Mouse (Mus musculus) heart, embryonic 11.5 days (tissue): ENCODE measurements around the gene Ppil6. TPM values are rescaled to one million over a fixed set of nuclear protein-coding genes. Genes with fewer than 3 reads are reported as not detected.
"Not testable (repeated sequence)": the region's sequence is repeated elsewhere in the genome, so short reads cannot be mapped to it uniquely, and the experiment has no call there.

ENCODE experiments used
- ATAC-seq: fragments of 200-750 bp; cut with Nextera tagmentation; replicated peaks from 2 replicates; pipeline ENCODE4 v1.8.0; 2017; ENCODE audit warnings: moderate library complexity; ENCODE audit not compliant: insufficient number of reproducible peaks, low FRiP score, low TSS enrichment
- H3K27ac ChIP-seq: fragments of 300-500 bp; sonication (generic); 2 replicates; pipeline ENCODE4 v1.5.1; 2014; ENCODE audit warnings: mild to moderate bottlenecking, low read depth, low read length
- H3K27me3 ChIP-seq: fragments of 300-500 bp; sonication (generic); 2 replicates; pipeline ENCODE4 v1.6.1; 2014; ENCODE audit warnings: mild to moderate bottlenecking, low read length, mixed read lengths; ENCODE audit not compliant: control insufficient read depth, insufficient read depth
- H3K36me3 ChIP-seq: fragments of 300-500 bp; sonication (generic); 2 replicates; pipeline ENCODE4 v1.6.1; 2014; ENCODE audit warnings: mild to moderate bottlenecking, low read length, moderate library complexity, mixed read lengths; ENCODE audit not compliant: control insufficient read depth, insufficient read depth
- H3K4me1 ChIP-seq: fragments of 300-500 bp; sonication (generic); 2 replicates; pipeline ENCODE4 v1.6.1; 2014; ENCODE audit warnings: low read length; ENCODE audit not compliant: control insufficient read depth, insufficient read depth
- H3K4me2 ChIP-seq: fragments of 300-500 bp; sonication (generic); 2 replicates; pipeline ENCODE4 v1.6.1; 2014; ENCODE audit warnings: mild to moderate bottlenecking, moderate library complexity
- H3K4me3 ChIP-seq: fragments of 300-500 bp; sonication (generic); 2 replicates; pipeline ENCODE4 v1.5.1; 2014; ENCODE audit warnings: low read depth, low read length
- H3K9ac ChIP-seq: fragments of 300-500 bp; sonication (generic); 2 replicates; pipeline ENCODE4 v1.6.1; 2014; ENCODE audit warnings: mild to moderate bottlenecking, low read depth, low read length, moderate library complexity
- H3K9me3 ChIP-seq: fragments of 300-500 bp; sonication (generic); replicated peaks from 2 replicates; pipeline ENCODE4 v1.6.1; 2016; ENCODE audit warnings: low read length; ENCODE audit not compliant: control insufficient read depth
- WGBS: fragments of 180-500 bp; shearing (Covaris S2); extraction: QIAGEN DNeasy Blood & Tissue Kit; methylation state at CpG from one replicate; pipeline ENCODE4 v1.1.7; 2014; ENCODE audit not compliant: insufficient replicate concordance; 5-methylcytosine and 5-hydroxymethylcytosine counted together
- polyA plus RNA-seq: library from polyadenylated mRNA; unstranded; fragments of >200 nt; fragmentation: Nextera tagmentation; extraction: Ambion mirVana; gene quantifications from 2 replicates; pipeline ENCODE4 v1.2.1, GENCODE M21; 2014

Gene Ppil6
- polyA plus RNA-seq, 1 experiment from 2014 or later = 1.4 TPM

DNA sequence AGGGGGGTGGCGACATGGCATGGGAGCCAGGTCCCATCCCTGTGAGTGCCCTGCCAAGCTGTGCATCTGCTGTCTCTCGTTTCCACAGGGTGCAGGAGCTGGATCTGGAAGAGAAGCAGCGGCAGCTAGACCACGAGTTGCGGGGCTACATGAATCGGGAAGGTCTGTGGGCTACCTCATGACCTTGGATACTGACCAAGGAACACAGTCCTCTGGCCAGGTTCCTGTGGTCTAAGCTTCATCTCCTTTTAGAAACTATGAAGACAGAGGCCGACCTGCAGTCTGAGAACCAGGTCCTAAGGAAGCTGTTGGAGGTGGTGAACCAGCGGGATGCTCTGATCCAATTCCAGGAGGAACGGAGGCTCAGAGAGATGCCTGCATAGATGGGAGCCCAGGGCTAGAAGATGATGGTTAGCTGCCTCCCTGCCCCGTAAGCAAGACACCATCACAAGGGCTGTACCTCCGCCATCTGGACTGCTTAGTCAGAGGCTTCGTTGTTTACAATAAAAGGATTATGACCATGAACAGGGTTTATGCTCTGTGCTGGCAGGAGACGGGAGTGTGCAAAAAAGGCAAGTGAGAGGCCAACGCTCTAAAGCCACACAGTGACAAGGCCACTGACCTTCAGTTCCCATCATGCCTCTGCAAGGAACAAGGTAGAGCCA, 3.6 kb upstream of the Ppil6 start:
- H3K36me3 ChIP-seq = peaks cover 39% of the 10 kb centered on the region
- H3K27me3 ChIP-seq = no peaks in the 10 kb centered on the region
- WGBS = 88% methylated on average over 14 of the region's 14 CpGs
- no peak overlapping the region for H3K9ac ChIP-seq
- H3K4me1 ChIP-seq = peaks cover 10% of the 10 kb centered on the region
- H3K4me2 ChIP-seq = no peak overlapping the region
- ATAC-seq = no peak
- H3K9me3 ChIP-seq = no peaks in the 10 kb centered on the region
- H3K4me3 ChIP-seq = no peak overlapping the region
- H3K27ac ChIP-seq = no peak overlapping the region

DNA sequence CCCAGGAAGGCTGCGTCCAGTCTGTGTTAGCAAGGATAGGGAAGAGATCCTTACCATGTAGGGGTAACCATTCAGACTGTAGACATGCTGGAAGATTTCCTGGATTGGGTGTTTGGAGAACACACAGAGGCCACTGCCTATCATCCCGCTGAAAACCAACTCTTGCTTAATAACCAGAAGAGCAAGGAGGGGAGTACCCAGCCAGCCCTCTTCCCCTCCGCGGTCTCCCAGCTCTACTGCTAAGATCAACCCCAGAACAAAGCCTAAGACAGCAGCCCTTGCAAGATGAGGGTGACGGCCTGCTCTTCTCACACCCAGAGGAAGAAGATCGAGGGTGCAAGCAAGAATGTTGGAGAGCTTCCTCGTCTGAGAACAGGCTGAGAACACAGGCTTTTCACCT, 1.4 kb upstream of the Ppil6 start:
- ATAC-seq = no peak
- H3K9me3 ChIP-seq = no peaks in the 10 kb centered on the region
- H3K27me3 ChIP-seq = no peaks in the 10 kb centered on the region
- peaks cover 9% of the 10 kb centered on the region for H3K4me1 ChIP-seq
- H3K36me3 ChIP-seq = peaks cover 30% of the 10 kb centered on the region
- peak overlapping the region; percentile 56 for H3K4me3 ChIP-seq
- 49% methylated on average over 7 of the region's 7 CpGs for WGBS
- peak overlapping the region; percentile 81 for H3K4me2 ChIP-seq
- no peak overlapping the region for H3K27ac ChIP-seq
- peak overlapping the region; percentile 75; the same call in 1 of the 2 replicates for H3K9ac ChIP-seq

DNA sequence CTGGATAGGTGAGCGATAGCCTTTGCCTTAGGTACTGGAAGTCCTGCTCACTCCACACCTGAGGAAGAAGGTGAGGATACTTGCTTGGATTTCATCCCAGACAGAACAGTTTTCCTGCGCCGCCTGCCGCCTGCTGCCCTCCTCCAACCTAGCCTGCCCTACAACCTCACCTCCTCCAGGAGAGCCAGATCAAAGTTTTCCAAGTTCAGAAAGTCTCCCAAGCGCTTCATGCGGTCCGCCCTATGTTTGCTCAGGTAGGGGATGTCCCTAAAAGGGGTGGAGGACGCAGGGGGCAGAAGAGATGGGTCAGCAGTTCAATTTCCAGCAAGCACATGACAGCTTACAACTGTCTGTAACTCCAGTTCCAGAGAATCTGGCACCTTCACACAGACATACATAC, 945 bp upstream of the Ppil6 start:
- peak overlapping the region; percentile 56 for H3K4me3 ChIP-seq
- H3K9me3 ChIP-seq = no peaks in the 10 kb centered on the region
- 30% methylated on average over 8 of the region's 8 CpGs for WGBS
- H3K4me1 ChIP-seq = peaks cover 9% of the 10 kb centered on the region
- 0 out of 2 replicates have a peak overlapping the region, but pooled peaks have one; percentile 65 for H3K27ac ChIP-seq
- peak overlapping the region; percentile 81 for H3K4me2 ChIP-seq
- no peak for ATAC-seq
- H3K36me3 ChIP-seq = peaks cover 26% of the 10 kb centered on the region
- no peaks in the 10 kb centered on the region for H3K27me3 ChIP-seq
- H3K9ac ChIP-seq = peak overlapping the region; percentile 75

DNA sequence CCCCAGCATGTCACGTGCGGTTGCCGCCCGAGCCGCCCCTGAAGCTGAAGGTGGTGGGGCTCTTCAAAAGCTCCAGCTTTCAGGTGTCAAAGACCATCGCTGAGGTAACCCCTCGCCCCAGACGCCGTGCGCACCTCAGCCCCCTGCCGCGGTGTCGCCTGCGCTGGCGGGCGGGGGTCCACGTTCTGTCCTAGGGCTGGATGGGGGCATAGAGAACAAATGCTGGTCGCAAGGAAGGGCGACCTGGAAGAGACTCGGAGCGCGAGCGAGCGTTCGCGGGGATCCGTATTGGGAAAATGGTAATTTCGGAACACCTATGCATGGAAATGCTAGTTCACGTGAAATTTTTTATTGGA, 257 bp downstream of the Ppil6 start:
- under 1% methylated on average over 29 of the region's 29 CpGs for WGBS
- no peaks in the 10 kb centered on the region for H3K27me3 ChIP-seq
- H3K9me3 ChIP-seq = no peaks in the 10 kb centered on the region
- no peak overlapping the region for H3K27ac ChIP-seq
- ATAC-seq = no peak; the same call in 1 of the 2 replicates
- peak overlapping the region; percentile 75 for H3K9ac ChIP-seq
- H3K4me1 ChIP-seq = peaks cover 9% of the 10 kb centered on the region
- peaks cover 17% of the 10 kb centered on the region for H3K36me3 ChIP-seq
- peak overlapping the region; percentile 81 for H3K4me2 ChIP-seq
- peak overlapping the region; percentile 56 for H3K4me3 ChIP-seq

DNA sequence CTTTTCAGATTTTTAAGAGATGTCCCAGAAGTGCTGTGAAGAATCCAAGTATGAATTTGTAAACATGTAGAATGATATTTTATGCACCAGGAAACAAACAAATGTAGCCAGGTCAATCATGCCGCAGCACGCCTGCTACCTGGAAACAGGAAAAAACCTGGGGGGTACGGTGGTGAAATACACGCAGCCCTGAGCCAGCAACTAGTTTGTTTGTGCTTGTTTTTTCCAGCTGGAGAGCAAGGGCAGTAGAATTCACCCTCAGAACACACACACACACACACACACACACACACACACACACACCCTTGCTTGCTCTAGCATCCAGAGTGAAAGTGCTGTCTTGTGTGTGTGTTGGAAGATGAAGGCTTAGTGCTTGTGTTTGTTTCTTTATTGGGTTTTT, 872 bp downstream of the Ppil6 start:
- no peak overlapping the region for H3K9ac ChIP-seq
- H3K4me1 ChIP-seq = peaks cover 9% of the 10 kb centered on the region
- no peak overlapping the region for H3K4me3 ChIP-seq
- H3K27me3 ChIP-seq = no peaks in the 10 kb centered on the region
- ATAC-seq = no peak
- 45% methylated on average over 4 of the region's 4 CpGs for WGBS
- no peaks in the 10 kb centered on the region for H3K9me3 ChIP-seq
- H3K27ac ChIP-seq = no peak overlapping the region
- H3K36me3 ChIP-seq = peaks cover 11% of the 10 kb centered on the region
- no peak overlapping the region; the same call in 1 of the 2 replicates for H3K4me2 ChIP-seq

DNA sequence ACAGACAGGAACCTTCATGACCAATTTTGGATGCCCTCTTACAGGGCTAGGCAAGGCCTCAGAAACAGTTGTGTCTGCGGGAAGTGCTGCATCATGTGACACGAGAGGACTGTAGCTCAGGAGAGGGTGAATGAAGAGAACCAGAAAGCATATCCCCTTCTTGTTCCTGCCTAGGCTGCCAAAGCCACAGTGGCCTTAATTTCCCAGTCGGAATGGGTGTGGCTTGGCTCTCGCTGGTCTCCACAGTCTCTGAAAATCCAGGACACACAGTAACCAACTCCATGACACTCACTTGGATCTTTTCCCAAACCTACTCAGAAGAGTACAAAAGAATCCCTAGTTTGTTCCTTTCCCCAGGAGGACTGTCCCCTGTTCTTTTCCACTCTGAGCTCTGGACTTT, 10.7 kb downstream of the Ppil6 start:
- 66% methylated on average over 4 of the region's 4 CpGs for WGBS
- no peak for ATAC-seq
- no peak overlapping the region for H3K4me3 ChIP-seq

DNA sequence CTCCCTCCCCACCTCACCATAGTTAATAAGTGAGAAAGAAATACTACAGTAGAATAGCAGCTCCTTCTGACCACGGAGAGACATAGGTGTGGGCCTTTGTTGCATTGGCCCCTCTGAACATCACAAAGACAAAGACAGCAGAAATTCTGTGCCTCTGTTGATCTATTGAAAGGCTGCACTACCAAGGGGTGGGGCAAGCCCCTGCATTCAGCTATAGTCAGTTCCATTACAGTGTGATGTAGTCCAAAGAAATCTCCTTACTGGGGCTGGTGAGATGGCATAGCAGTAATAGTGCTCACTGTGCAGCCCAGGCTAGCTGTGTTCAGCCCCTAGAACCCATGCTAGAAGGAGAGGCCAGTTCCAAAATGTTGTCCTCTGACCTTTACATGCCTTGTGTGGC, 14.8 kb downstream of the Ppil6 start:
- Histone ChIP-seq H3K4me2 (no peak overlapping the region), H3K4me3 (no peak overlapping the region), H3K27ac (no peak overlapping the region), H3K9me3 (no peaks in the 10 kb centered on the region), H3K27me3 (peaks cover 3% of the 10 kb centered on the region; the same call in 1 of the 2 replicates), H3K4me1 (no peaks in the 10 kb centered on the region), H3K9ac (no peak overlapping the region), H3K36me3 (no peaks in the 10 kb centered on the region)
- no peak for ATAC-seq
- WGBS = 91% methylated on average over 1 of the region's 1 CpGs

More for the DNA sequence above, 10.7 kb downstream of the Ppil6 start:
- Histone ChIP-seq H3K9ac (no peak overlapping the region), H3K9me3 (no peaks in the 10 kb centered on the region), H3K4me1 (no peaks in the 10 kb centered on the region), H3K4me2 (no peak overlapping the region), H3K27me3 (no peaks in the 10 kb centered on the region), H3K27ac (no peak overlapping the region), H3K36me3 (no peaks in the 10 kb centered on the region)

DNA sequence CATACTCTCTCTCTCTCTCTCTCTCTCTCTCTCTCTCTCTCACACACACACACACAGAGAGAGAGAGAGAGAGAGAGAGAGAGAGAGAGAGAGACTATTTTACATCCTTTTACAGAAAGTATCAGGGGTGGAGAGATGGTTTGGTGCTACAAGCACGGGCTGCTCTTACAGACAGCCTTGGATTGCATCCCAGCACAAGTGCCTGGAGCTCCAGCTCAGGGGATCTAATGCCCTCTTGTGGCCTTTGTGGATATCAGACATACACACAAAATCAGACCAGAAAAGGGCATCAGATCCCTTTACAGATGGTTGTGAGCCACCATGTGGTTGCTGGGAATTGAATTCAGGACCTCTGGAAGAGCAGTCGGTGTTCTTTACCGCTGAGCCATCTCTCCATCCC, 15.2 kb downstream of the Ppil6 start:
- not testable (repeated sequence) for H3K4me1 ChIP-seq, H3K27ac ChIP-seq, H3K9me3 ChIP-seq, ATAC-seq, H3K27me3 ChIP-seq, H3K36me3 ChIP-seq, H3K4me3 ChIP-seq, H3K9ac ChIP-seq, H3K4me2 ChIP-seq
- 2% methylated on average over 3 of the region's 3 CpGs for WGBS

DNA sequence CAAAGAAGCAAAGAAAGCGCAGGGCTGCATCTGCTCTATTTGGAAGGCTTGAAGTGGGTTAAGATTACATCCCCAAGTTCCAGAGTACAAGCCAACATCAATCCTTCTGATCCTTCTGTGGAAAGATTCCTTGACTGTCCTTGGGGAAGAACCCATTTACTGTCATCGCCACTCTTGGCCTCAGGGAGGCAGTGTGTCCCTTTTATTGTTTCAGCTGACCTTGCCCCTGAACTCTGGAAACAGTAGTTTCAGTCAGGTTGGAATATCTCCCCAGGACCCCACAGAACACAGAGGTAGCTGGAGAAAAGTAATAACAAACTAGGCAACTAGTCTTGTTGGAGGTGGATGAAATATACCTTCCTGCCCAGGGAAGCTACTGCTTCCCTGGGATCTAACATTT, 18.9 kb downstream of the Ppil6 start:
- ATAC-seq = no peak
- no peak overlapping the region for H3K9ac ChIP-seq
- no peaks in the 10 kb centered on the region for H3K9me3 ChIP-seq
- no peaks in the 10 kb centered on the region for H3K4me1 ChIP-seq
- H3K4me2 ChIP-seq = no peak overlapping the region
- WGBS = 26% methylated on average over 2 of the region's 2 CpGs
- H3K4me3 ChIP-seq = no peak overlapping the region
- H3K36me3 ChIP-seq = no peaks in the 10 kb centered on the region
- H3K27me3 ChIP-seq = peaks cover 3% of the 10 kb centered on the region; the same call in 1 of the 2 replicates
- H3K27ac ChIP-seq = no peak overlapping the region
